Mouse (Mus musculus): ENCODE measurements around the gene Mctp1. TPM values are rescaled to one million over a fixed set of nuclear protein-coding genes. Genes with fewer than 3 reads are reported as not detected.

Mctp1 gene
- polyA plus RNA-seq, 1 experiment from 2014 or later: 3.9 TPM

DNA sequence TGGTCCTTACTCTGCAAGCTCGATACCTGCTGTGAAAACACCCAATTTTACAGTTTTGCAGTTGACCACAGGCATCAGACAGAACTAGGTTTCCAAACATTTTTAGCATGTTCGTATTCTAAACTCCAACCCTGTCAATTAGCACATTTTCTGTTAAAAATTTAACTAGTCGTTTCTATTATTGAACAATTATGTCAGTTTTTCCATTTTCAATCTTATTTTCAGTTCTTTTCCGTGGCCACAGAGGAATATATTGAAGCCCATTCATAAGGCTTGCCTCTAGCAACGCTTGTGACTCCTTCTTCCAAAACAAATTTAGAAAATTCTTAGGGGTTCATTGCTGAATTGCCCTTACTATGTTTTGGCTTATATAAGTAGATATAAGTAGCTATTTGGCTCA lies 456.4 kb downstream of the Mctp1 start:
- no peaks in the 10 kb centered on the region for H3K4me1 ChIP-seq (ENCODE audit: insufficient read depth, low read depth, low read length)
- no peaks in the 10 kb centered on the region for H3K27me3 ChIP-seq (replicated peaks; ENCODE audit: insufficient read depth, low read length)
- H3K4me3 ChIP-seq (ENCODE audit: low read depth, low read length): no peak overlapping the region
- no peak overlapping the region for H3K9ac ChIP-seq (replicated peaks; ENCODE audit: low read depth)
- 75% methylated on average over 5 of the region's 5 CpGs for WGBS
- H3K27ac ChIP-seq (ENCODE audit: low read length): no peak overlapping the region
- H3K9me3 ChIP-seq (ENCODE audit: low read length): no peaks in the 10 kb centered on the region
- DNase-seq (ENCODE audit: low spot score) (no peak), ATAC-seq (no peak)
- H3K4me2 ChIP-seq (replicated peaks; ENCODE audit: low read depth, low read length): no peak overlapping the region
- TF ChIP-seq CTCF (IDR thresholded peaks at IDR 0.05) (no peak), EP300 (IDR thresholded peaks at IDR 0.05) (no peak)
- no peaks in the 10 kb centered on the region for H3K36me3 ChIP-seq (ENCODE audit: insufficient read depth, low read length)

DNA sequence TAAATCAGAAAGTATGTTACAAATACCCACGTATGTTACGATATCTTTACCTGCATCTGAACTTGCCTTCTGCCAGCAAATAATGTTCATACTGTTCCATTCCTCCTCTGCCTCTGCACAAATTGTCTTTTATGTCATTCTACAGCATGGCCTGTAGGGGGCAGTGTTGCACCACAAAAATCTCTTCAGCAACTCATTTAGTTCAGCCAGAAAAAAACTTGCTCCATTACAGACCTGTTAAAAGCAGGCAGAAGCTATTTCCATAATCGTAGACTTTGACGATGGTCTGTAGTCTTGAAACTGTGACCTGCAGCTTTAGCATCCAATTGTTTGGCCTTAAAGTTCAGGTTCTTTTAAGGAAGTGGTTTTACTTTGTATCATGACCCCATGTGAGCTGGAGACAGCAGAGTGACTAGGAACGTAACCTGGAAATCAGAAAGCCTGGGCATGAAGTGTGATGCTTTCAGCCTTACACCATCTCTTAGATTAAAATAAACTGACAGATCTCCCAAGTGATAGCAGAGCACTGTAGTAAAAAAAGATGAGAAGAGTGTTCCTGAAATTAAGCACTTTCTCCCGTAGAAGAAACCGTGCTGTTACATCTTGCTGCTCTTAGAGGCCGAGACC lies 460.4 kb downstream of the Mctp1 start:
- WGBS: 49% methylated on average over 8 of the region's 8 CpGs
- H3K4me3 ChIP-seq (ENCODE audit: low read depth, low read length): no peak overlapping the region
- ATAC-seq (no peak), DNase-seq (ENCODE audit: low spot score) (peak; percentile 73)
- no peak overlapping the region for H3K4me2 ChIP-seq (replicated peaks; ENCODE audit: low read depth, low read length)
- no peaks in the 10 kb centered on the region for H3K36me3 ChIP-seq (ENCODE audit: insufficient read depth, low read length)
- no peak overlapping the region for H3K27ac ChIP-seq (ENCODE audit: low read length)
- H3K4me1 ChIP-seq (ENCODE audit: insufficient read depth, low read depth, low read length): no peaks in the 10 kb centered on the region
- TF ChIP-seq CTCF (IDR thresholded peaks at IDR 0.05) (peak; percentile 86), EP300 (IDR thresholded peaks at IDR 0.05) (no peak)
- H3K9ac ChIP-seq (replicated peaks; ENCODE audit: low read depth): no peak overlapping the region
- H3K9me3 ChIP-seq (ENCODE audit: low read length): no peaks in the 10 kb centered on the region
- no peaks in the 10 kb centered on the region for H3K27me3 ChIP-seq (replicated peaks; ENCODE audit: insufficient read depth, low read length)

- H3K9ac ChIP-seq (replicated peaks; ENCODE audit: low read depth): no peak overlapping the region
- 40% methylated on average over 7 of the region's 7 CpGs for WGBS
- ATAC-seq (no peak), DNase-seq (ENCODE audit: low spot score) (no peak)
- H3K4me3 ChIP-seq (ENCODE audit: low read depth, low read length): no peak overlapping the region
- H3K27ac ChIP-seq (ENCODE audit: low read length): no peak overlapping the region
- no peaks in the 10 kb centered on the region for H3K4me1 ChIP-seq (ENCODE audit: insufficient read depth, low read depth, low read length)
- H3K4me2 ChIP-seq (replicated peaks; ENCODE audit: low read depth, low read length): no peak overlapping the region
- no peaks in the 10 kb centered on the region for H3K27me3 ChIP-seq (replicated peaks; ENCODE audit: insufficient read depth, low read length)
- no peaks in the 10 kb centered on the region for H3K9me3 ChIP-seq (ENCODE audit: low read length)
- TF ChIP-seq CTCF (IDR thresholded peaks at IDR 0.05) (no peak), EP300 (IDR thresholded peaks at IDR 0.05) (no peak)
- H3K36me3 ChIP-seq (ENCODE audit: insufficient read depth, low read length): no peaks in the 10 kb centered on the region
Measured at GRCm38 (mm10) chr13:76850412-76851054, 466.2 kb downstream of the Mctp1 start.

GRCm38 (mm10) chr13:76854306-76854705 lies 470.0 kb downstream of the Mctp1 start:
- Histone ChIP-seq H3K36me3 (ENCODE audit: insufficient read depth, low read length) (no peaks in the 10 kb centered on the region), H3K27ac (ENCODE audit: low read length) (no peak overlapping the region)
- TF ChIP-seq CTCF (IDR thresholded peaks at IDR 0.05) (no peak), EP300 (IDR thresholded peaks at IDR 0.05) (no peak)

DNA sequence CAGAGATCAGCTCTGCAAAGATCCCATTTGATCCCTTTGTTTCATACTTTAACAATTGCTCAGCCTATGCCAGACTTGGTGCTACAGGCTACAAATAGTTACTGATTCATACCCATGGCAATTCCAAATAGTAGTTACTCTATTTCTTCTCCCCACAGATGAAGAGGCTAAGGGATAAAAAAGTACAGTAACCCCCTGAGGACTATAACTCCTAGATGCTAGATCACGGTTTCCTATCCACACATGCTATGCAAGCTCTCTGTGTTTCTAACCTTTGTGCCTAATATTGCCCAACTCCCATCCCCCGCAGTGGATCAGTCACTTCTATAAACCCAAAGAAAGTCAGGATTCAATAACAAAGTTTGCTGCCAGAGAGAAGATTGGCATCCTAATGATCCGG lies 470.7 kb downstream of the Mctp1 start:
- Histone ChIP-seq H3K36me3 (ENCODE audit: insufficient read depth, low read length) (no peaks in the 10 kb centered on the region), H3K9me3 (ENCODE audit: low read length) (no peaks in the 10 kb centered on the region), H3K4me1 (ENCODE audit: insufficient read depth, low read depth, low read length) (no peaks in the 10 kb centered on the region), H3K27ac (ENCODE audit: low read length) (no peak overlapping the region), H3K4me2 (replicated peaks; ENCODE audit: low read depth, low read length) (no peak overlapping the region), H3K27me3 (replicated peaks; ENCODE audit: insufficient read depth, low read length) (no peaks in the 10 kb centered on the region), H3K9ac (replicated peaks; ENCODE audit: low read depth) (no peak overlapping the region), H3K4me3 (ENCODE audit: low read depth, low read length) (no peak overlapping the region)
- no peak for ATAC-seq
- TF ChIP-seq CTCF (IDR thresholded peaks at IDR 0.05) (no peak), EP300 (IDR thresholded peaks at IDR 0.05) (no peak)
- WGBS: 85% methylated on average over 3 of the region's 3 CpGs
- no peak for DNase-seq (ENCODE audit: low spot score)

More at GRCm38 (mm10) chr13:76854306-76854705, 470.0 kb downstream of the Mctp1 start:
- no peak for ATAC-seq
- H3K4me1 ChIP-seq (ENCODE audit: insufficient read depth, low read depth, low read length): no peaks in the 10 kb centered on the region
- H3K9me3 ChIP-seq (ENCODE audit: low read length): no peaks in the 10 kb centered on the region
- H3K4me3 ChIP-seq (ENCODE audit: low read depth, low read length): no peak overlapping the region
- WGBS: 36% methylated on average over 1 of the region's 1 CpGs
- no peak overlapping the region for H3K9ac ChIP-seq (replicated peaks; ENCODE audit: low read depth)
- no peak overlapping the region for H3K4me2 ChIP-seq (replicated peaks; ENCODE audit: low read depth, low read length)
- DNase-seq (ENCODE audit: low spot score): no peak
- no peaks in the 10 kb centered on the region for H3K27me3 ChIP-seq (replicated peaks; ENCODE audit: insufficient read depth, low read length)

DNA sequence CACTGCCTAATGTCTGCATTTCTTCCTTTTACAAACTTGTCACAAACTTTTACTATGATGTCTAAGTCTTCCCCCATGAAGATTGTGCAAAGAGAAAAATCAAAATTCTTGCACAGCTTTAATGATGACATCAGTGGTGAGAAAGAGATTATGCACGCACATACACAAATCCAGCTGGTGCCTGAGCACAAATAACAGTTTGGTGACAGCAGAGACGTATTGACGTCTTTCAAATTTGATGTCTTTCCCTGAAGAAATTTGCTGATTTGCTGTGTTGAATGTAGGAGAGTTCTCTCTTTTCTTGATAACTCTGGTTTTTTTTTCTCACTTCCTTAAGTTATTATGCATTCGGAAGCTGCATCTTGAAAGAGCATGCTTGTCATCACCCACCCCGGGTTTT lies 472.7 kb downstream of the Mctp1 start:
- Histone ChIP-seq H3K36me3 (ENCODE audit: insufficient read depth, low read length) (no peaks in the 10 kb centered on the region), H3K9me3 (ENCODE audit: low read length) (no peaks in the 10 kb centered on the region), H3K4me3 (ENCODE audit: low read depth, low read length) (no peak overlapping the region), H3K27ac (ENCODE audit: low read length) (no peak overlapping the region), H3K4me1 (ENCODE audit: insufficient read depth, low read depth, low read length) (no peaks in the 10 kb centered on the region), H3K27me3 (replicated peaks; ENCODE audit: insufficient read depth, low read length) (no peaks in the 10 kb centered on the region), H3K4me2 (replicated peaks; ENCODE audit: low read depth, low read length) (no peak overlapping the region), H3K9ac (replicated peaks; ENCODE audit: low read depth) (no peak overlapping the region)
- WGBS: 54% methylated on average over 5 of the region's 5 CpGs
- ATAC-seq (no peak), DNase-seq (ENCODE audit: low spot score) (no peak)
- TF ChIP-seq EP300 (IDR thresholded peaks at IDR 0.05) (no peak), CTCF (IDR thresholded peaks at IDR 0.05) (no peak)

All from lung, postnatal 0 days (tissue).